In the genomic region with DNA sequence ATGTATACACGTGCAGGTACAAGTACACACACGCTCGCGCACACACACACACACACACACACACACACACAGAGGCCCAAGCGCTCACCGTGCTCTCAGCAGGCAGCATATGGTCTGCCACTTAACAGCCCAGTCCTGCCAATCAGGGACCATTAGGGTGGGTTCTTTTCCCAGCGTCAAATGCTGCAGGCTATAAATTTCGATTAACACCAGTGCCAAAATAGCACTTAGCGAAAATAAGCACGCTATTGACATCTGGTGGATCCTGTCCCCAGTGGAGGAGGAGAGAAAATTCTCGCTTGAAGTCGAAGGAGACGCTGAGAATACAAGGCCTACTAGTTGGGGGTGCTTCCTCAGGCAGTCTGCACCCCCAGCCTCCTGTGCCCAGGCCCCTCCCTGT, we compare ENCODE assay signal across 11 mouse cellular contexts. TPM values are rescaled to one million over a fixed set of nuclear protein-coding genes. Genes with fewer than 3 reads are reported as not detected.
DNase-seq lines count a peak whose midpoint lies in the region.
"Had no signal": no experiment of that assay in that cellular context is flagged by ENCODE, and none has a peak within 500 bp of the region (broad histone marks: within the 10 kb centered on the region; RNA-seq: fewer than 3 reads in every experiment).

No protein-coding gene starts in this region.

- no peaks in the 10 kb centered on the region for H3K9me3 ChIP-seq in hindbrain, embryonic 10.5 days

- 0 out of 2 replicates have a peak, but pooled peaks cover 7% of the 10 kb centered on the region for H3K4me1 ChIP-seq in hindbrain, embryonic 10.5 days (replicated peaks)

- H3K27ac ChIP-seq in hindbrain, embryonic 10.5 days: 0 out of 2 replicates have a peak overlapping the region, but pooled peaks have one; percentile 6

- H3K4me3 ChIP-seq in hindbrain, embryonic 10.5 days: no peak overlapping the region

- peaks cover 86% of the 10 kb centered on the region for H3K36me3 ChIP-seq in hindbrain, embryonic 10.5 days

- DNase-seq in cerebellum, postnatal 10 days: peak; percentile 48 to 56
- no peak for DNase-seq in cerebellum, adult 11-12 months
- peak; percentile 87 for DNase-seq in MN1 (ENCODE audit: low spot score)
- DNase-seq in hindbrain, embryonic 10.5 days (ENCODE audit: low spot score): peak; percentile 23
- peak; percentile 68 for DNase-seq in mesoderm, embryonic 11.5 days (ENCODE audit: low read depth, low spot score)
- DNase-seq in testis, postnatal 14 days (ENCODE audit: low spot score): no peak
- DNase-seq in ovary, postnatal 36 days (ENCODE audit: low spot score): no peak
- DNase-seq in Muller cell, postnatal 12 days (ENCODE audit: inconsistent ontology term): no peak
- DNase-seq: gastrocnemius, postnatal 36 days; heart, postnatal 14 days; lung, adult 18-20 months had no signal

- 86% methylated on average over 13 of the region's 13 CpGs for WGBS in hindbrain, embryonic 10.5 days

- H3K27me3 ChIP-seq in hindbrain, embryonic 10.5 days (ENCODE audit: insufficient read depth, poor library complexity, severe bottlenecking): no peaks in the 10 kb centered on the region

RNA-seq across cellular contexts. Expression of a gene that starts 25.8 kb away (rescaled TPM):
- 23.8 and 24.2 TPM in 2 replicates for polyA plus RNA-seq in hindbrain, embryonic 10.5 days (2016; fragmentation: Nextera tagmentation; extraction: Ambion mirVana)

RNA-seq across cellular contexts. Expression of a gene that starts 37.1 kb away (rescaled TPM):
- 14,349 and 15,462 TPM in 2 replicates for polyA plus RNA-seq in hindbrain, embryonic 10.5 days (2016; fragmentation: Nextera tagmentation; extraction: Ambion mirVana)

RNA-seq across cellular contexts. Expression of a gene that starts 52.0 kb away (rescaled TPM):
- 25.2 and 39.3 TPM in 2 replicates for polyA plus RNA-seq in hindbrain, embryonic 10.5 days (2016; fragmentation: Nextera tagmentation; extraction: Ambion mirVana)

Comparison
In these comparisons a context has a peak if more than half of its experiments do, and no peak if none do; other contexts are left out.
1. DNase-seq: peak in cerebellum, postnatal 10 days (2 of 2), MN1 (single experiment), hindbrain, embryonic 10.5 days (single experiment) and mesoderm, embryonic 11.5 days (single experiment); none in cerebellum, adult 11-12 months (single experiment), testis, postnatal 14 days (single experiment), ovary, postnatal 36 days (single experiment) and Muller cell, postnatal 12 days (single experiment).